Mouse (Mus musculus) lung, embryonic 16.5 days (tissue): ENCODE results near the gene Dvl2. TPM values are rescaled to one million over a fixed set of nuclear protein-coding genes. Genes with fewer than 3 reads are reported as not detected.

Experiments
- ATAC-seq: fragments of 200-750 bp; cut with Nextera tagmentation; 2 replicates; pipeline ENCODE4 v1.8.0; 2017; ENCODE audit warnings: low read depth, mild to moderate bottlenecking, moderate library complexity
- H3K27ac ChIP-seq: fragments of 300-500 bp; sonication (generic); 2 replicates; pipeline ENCODE4 v1.5.1; 2014; ENCODE audit warnings: mild to moderate bottlenecking, control low read depth, low read length
- H3K27me3 ChIP-seq: fragments of 300-500 bp; sonication (generic); 2 replicates; pipeline ENCODE4 v1.6.1; 2014; ENCODE audit warnings: low read depth, low read length, mixed read lengths; ENCODE audit not compliant: control insufficient read depth, insufficient read depth
- H3K36me3 ChIP-seq: fragments of 300-500 bp; sonication (generic); 2 replicates; pipeline ENCODE4 v1.6.1; 2014; ENCODE audit warnings: low read length; ENCODE audit not compliant: control insufficient read depth, insufficient read depth
- H3K4me1 ChIP-seq: fragments of 300-500 bp; sonication (generic); replicated peaks from 2 replicates; pipeline ENCODE4 v1.6.1; 2014; ENCODE audit warnings: low read length, mixed read lengths; ENCODE audit not compliant: control insufficient read depth, insufficient read depth
- H3K4me2 ChIP-seq: fragments of 300-500 bp; sonication (generic); 2 replicates; pipeline ENCODE4 v1.6.1; 2014; ENCODE audit warnings: low read depth, low read length, control low read depth
- H3K4me3 ChIP-seq: fragments of 300-500 bp; sonication (generic); 2 replicates; pipeline ENCODE4 v1.5.1; 2014; ENCODE audit warnings: mild to moderate bottlenecking, low read length, control low read depth
- H3K9ac ChIP-seq: fragments of 300-500 bp; sonication (generic); 2 replicates; pipeline ENCODE4 v1.6.1; 2014; ENCODE audit warnings: low read length, control low read depth
- H3K9me3 ChIP-seq: fragments of 300-500 bp; sonication (generic); 2 replicates; pipeline ENCODE4 v1.6.1; 2016; ENCODE audit warnings: low read length; ENCODE audit not compliant: control insufficient read depth
- WGBS: fragments of 180-500 bp; shearing (Covaris S2); extraction: QIAGEN DNeasy Blood & Tissue Kit; methylation state at CpG from one replicate; pipeline ENCODE4 v1.1.7; 2014; 5-methylcytosine and 5-hydroxymethylcytosine counted together
- polyA plus RNA-seq: library from polyadenylated mRNA; unstranded; fragments of >200 nt; fragmentation: Nextera tagmentation; extraction: Ambion mirVana; gene quantifications from 2 replicates; pipeline ENCODE4 v1.2.1, GENCODE M21; 2015

Gene Dvl2
- polyA plus RNA-seq, 1 experiment from 2014 or later: 30.7 TPM

DNA sequence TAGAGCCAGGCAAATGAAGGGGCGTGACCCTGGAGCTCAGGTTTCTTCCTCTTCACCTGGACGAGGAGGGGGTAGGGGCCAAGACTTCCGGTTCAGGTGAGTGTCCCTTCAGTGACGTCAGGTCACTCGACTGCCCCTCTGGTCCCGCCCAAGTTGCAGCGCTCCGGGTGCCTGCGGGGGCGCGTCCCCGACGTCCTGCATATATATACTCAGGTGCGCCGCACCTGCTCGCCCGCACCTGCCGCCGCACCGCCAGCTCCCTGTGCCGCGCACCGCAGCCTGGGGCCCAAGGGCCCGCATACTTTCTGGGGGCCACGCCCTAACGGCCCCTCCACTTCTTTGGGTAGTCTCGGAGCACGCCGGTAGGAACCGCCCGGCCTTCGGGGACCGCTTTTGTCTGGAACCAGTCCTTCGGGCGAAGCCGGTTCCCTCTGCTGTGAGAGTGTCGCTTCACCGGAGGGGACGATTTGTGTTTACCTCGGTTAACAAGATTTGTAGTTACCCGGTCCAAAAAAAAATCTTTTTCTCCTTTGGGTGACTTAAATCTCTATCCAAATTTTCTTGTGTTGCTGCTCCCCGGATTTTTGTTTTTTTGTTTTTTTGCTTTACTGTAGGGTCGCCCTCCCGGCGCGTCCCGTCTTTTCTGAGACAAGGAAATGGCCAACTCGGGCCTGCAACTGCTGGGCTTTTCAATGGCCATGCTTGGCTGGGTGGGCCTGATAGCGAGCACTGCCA, 35.0 kb upstream of the Dvl2 start:
- 2% methylated on average over 47 of the region's 49 CpGs for WGBS
- peak overlapping the region; percentile 73 for H3K9ac ChIP-seq
- peak overlapping the region; percentile 60 for H3K4me2 ChIP-seq
- peaks cover 8% of the 10 kb centered on the region for H3K4me1 ChIP-seq
- H3K27ac ChIP-seq: peak overlapping the region; percentile 87
- peaks cover 18% of the 10 kb centered on the region for H3K36me3 ChIP-seq
- ATAC-seq: peak; percentile 87
- no peaks in the 10 kb centered on the region for H3K9me3 ChIP-seq
- H3K27me3 ChIP-seq: peaks cover 37% of the 10 kb centered on the region
- H3K4me3 ChIP-seq: peak overlapping the region; percentile 60

DNA sequence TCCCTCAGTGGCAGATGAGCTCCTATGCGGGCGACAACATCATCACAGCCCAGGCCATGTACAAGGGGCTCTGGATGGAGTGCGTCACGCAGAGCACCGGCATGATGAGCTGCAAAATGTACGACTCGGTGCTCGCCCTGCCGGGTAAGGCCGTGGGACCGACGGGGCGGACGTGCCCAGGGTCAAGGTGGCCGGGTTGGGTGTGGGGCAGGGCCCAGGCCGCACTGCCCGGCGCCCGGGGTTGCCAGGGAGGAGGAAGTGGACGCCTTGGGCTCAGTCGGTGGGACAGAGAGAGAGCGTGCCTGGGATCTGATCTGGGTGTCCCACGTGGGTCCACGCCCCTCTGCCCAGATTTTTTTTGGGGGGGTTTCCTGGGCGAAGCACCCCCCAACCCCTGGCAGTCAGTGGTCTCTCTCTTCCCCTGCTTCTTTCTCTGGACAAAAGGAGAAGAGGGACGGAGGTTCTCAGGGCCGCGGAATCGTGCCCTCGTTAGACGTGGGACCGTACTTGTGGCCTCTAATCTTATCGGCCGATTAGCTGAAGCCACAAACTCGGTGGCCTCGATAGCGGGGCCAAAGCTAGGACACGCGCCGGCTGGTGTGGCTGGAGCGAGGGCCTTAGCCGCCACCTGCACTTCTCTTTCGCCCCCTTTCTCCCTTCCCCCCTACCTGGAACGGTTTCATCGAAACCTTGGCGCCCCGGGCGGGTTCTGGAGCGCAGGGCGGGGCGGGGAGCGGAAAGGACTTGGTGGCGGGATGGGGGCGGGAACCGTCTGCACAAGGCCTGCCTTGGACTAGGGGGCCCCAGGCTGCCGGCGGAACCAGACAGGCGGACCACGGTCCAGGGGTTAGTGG, 34.2 kb upstream of the Dvl2 start:
- Histone ChIP-seq H3K4me2 (peak overlapping the region; percentile 60), H3K36me3 (peaks cover 21% of the 10 kb centered on the region), H3K27ac (peak overlapping the region; percentile 86), H3K9ac (peak overlapping the region; percentile 73), H3K27me3 (peaks cover 37% of the 10 kb centered on the region), H3K4me3 (peak overlapping the region; percentile 60), H3K9me3 (no peaks in the 10 kb centered on the region), H3K4me1 (peaks cover 8% of the 10 kb centered on the region)
- under 1% methylated on average over 59 of the region's 59 CpGs for WGBS
- ATAC-seq: peak; percentile 66

DNA sequence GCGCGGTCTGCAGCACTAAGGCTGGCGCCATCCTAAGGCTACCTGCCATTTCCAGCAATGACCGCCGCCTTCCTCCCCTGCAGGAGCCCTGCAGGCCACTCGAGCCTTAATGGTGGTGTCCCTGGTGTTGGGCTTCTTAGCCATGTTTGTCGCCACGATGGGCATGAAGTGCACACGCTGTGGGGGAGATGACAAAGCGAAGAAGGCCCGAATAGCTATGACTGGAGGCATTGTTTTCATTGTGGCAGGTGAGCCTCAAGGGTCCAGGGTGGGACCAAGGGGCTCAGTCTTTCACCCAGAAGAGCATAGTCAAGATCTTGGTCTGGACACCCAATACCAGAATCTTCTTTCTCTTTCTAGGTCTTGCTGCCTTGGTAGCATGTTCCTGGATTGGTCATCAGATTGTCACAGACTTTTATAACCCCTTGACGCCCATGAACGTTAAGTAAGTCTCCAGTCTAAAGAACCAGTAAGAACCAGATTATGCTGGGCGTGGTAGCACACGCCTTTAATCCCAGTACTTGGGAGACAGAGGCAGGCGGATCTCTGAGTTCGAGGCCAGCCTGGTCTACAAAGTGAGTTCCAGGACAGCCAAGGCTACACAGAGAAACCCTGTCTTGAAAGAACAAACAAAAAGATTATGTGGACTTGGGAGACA, 33.4 kb upstream of the Dvl2 start:
- H3K4me1 ChIP-seq: peaks cover 8% of the 10 kb centered on the region
- H3K4me2 ChIP-seq: peak overlapping the region; percentile 60
- 33% methylated on average over 17 of the region's 17 CpGs for WGBS
- H3K36me3 ChIP-seq: peaks cover 21% of the 10 kb centered on the region
- no peaks in the 10 kb centered on the region for H3K9me3 ChIP-seq
- H3K27ac ChIP-seq: peak overlapping the region; percentile 86
- H3K27me3 ChIP-seq: peaks cover 37% of the 10 kb centered on the region
- ATAC-seq: no peak
- H3K4me3 ChIP-seq: peak overlapping the region; percentile 60
- peak overlapping the region; percentile 73 for H3K9ac ChIP-seq

DNA sequence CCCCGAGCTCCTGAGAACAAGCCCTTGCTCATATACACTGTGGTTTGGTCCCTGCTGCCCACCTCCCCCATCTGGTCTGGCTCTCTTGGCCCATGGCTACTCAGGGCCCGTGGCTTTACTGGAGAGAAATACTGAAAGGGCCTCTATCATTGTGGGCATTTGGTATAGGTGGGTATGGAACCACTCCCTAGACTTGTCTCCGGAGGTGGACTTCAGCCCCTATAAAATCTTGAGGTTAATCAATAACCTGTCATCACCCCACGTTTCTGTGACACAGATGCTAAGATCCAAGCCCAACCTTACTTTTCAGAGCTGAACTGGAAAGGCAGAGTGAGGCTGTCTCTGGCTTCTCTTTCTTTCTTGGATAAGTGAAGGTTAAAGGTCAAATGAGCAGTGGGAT, 31.6 kb upstream of the Dvl2 start:
- H3K4me1 ChIP-seq: peaks cover 8% of the 10 kb centered on the region
- no peak overlapping the region for H3K4me3 ChIP-seq
- peaks cover 34% of the 10 kb centered on the region for H3K27me3 ChIP-seq
- no peak overlapping the region for H3K9ac ChIP-seq
- no peaks in the 10 kb centered on the region for H3K9me3 ChIP-seq
- ATAC-seq: no peak
- H3K36me3 ChIP-seq: peaks cover 26% of the 10 kb centered on the region
- no peak overlapping the region for H3K27ac ChIP-seq
- WGBS: 64% methylated on average over 4 of the region's 4 CpGs
- H3K4me2 ChIP-seq: no peak overlapping the region

DNA sequence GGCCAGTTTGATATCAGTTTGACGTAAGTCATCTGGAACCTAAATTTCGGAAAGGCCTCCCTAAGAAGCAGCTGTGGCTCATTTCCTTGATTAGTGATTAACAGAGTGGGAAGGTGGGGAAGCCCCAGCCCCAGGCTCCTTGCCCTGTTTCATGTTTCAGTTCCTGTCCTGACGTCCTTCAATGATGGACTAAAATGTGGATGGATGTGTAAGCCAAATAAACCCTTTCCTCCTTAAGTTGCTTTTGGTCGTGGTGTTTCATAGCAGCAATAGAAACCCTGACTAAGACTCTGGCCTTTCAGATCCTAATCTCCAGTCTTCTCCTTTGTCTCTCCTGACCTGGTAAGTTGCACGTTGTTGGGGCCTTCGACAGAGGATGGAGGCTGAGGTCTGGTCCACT, 30.2 kb upstream of the Dvl2 start:
- H3K36me3 ChIP-seq: peaks cover 34% of the 10 kb centered on the region
- no peaks in the 10 kb centered on the region for H3K9me3 ChIP-seq
- H3K4me1 ChIP-seq: peaks cover 8% of the 10 kb centered on the region
- ATAC-seq: no peak
- WGBS: 78% methylated on average over 6 of the region's 6 CpGs
- H3K27ac ChIP-seq: no peak overlapping the region
- no peak overlapping the region for H3K9ac ChIP-seq
- H3K27me3 ChIP-seq: peaks cover 19% of the 10 kb centered on the region
- H3K4me3 ChIP-seq: no peak overlapping the region
- no peak overlapping the region for H3K4me2 ChIP-seq

DNA sequence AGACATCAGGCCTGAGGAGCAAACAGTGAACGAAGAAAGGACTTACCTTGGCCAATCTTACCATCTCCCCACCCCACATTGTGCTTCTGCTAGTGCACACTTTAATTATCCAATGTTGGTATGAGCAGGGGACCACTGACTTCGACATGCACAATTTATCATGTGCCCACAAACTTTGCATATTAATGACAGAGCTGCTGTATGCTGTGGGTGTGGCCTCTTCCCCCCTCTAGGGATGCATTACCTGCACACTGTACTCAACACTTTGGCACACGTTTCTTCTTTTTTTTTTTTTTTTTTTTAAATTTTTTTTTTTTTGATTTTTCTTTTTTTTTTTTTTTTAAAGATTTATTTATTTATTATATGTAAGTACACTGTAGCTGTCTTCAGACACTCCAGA, 29.6 kb upstream of the Dvl2 start:
- ATAC-seq: no peak
- Histone ChIP-seq H3K27me3 (peaks cover 14% of the 10 kb centered on the region), H3K9me3 (no peaks in the 10 kb centered on the region)

DNA sequence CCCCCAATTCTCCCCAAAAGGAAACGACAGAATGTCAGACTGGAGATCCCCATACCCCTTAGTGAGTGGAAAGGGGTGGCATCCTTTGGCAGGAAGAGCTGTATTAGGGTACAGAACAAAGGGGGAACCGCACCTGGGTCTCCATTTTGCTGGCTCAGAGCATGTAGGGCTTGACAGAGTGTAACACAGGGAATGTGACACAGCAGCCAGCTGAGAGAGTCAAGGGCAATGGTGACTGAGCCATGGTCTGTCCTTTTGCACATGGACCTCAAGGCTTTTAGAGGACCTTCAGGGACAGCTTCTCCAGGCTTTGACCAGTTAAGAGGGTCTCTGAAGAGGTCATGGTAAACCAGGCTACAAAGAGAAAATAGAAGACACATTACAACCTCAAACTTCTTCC, 25.5 kb upstream of the Dvl2 start:
- Histone ChIP-seq H3K4me1 (peaks cover 6% of the 10 kb centered on the region; the same call in 1 of the 2 replicates), H3K4me3 (no peak overlapping the region), H3K9me3 (no peaks in the 10 kb centered on the region), H3K27ac (no peak overlapping the region), H3K36me3 (peaks cover 21% of the 10 kb centered on the region), H3K27me3 (no peaks in the 10 kb centered on the region), H3K4me2 (no peak overlapping the region), H3K9ac (no peak overlapping the region)
- WGBS: 86% methylated on average over 2 of the region's 2 CpGs
- no peak for ATAC-seq

More for the DNA sequence above, 29.6 kb upstream of the Dvl2 start:
- H3K27ac ChIP-seq: no peak overlapping the region
- H3K9ac ChIP-seq: no peak overlapping the region
- H3K36me3 ChIP-seq: peaks cover 34% of the 10 kb centered on the region
- peaks cover 8% of the 10 kb centered on the region for H3K4me1 ChIP-seq
- 55% methylated on average over 3 of the region's 3 CpGs for WGBS
- H3K4me3 ChIP-seq: no peak overlapping the region
- H3K4me2 ChIP-seq: no peak overlapping the region

DNA sequence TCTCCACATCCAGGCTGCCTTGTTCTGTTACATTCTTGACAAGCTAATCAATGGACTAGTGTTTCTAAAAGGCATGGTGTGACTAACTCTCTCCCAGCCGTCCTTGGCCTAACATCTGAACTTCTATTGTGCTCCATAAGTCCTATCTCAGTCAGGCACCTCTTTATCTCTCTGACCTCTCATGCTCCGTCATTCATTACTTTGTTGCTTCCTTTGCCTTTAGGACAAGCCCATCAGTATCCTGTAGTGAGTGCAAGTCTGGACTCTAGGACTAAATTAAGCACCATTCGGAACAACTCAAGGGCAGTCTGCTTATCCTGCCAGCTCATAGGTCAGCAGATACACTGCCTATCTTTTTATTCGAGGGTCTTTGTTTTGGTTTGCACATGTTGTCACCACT, 24.1 kb upstream of the Dvl2 start:
- H3K4me2 ChIP-seq: no peak overlapping the region
- peaks cover 13% of the 10 kb centered on the region for H3K36me3 ChIP-seq
- H3K4me3 ChIP-seq: no peak overlapping the region
- H3K27ac ChIP-seq: no peak overlapping the region
- no peak for ATAC-seq
- no peaks in the 10 kb centered on the region for H3K27me3 ChIP-seq
- no peaks in the 10 kb centered on the region for H3K9me3 ChIP-seq
- peaks cover 6% of the 10 kb centered on the region; the same call in 1 of the 2 replicates for H3K4me1 ChIP-seq
- H3K9ac ChIP-seq: no peak overlapping the region
- WGBS: 80% methylated on average over 4 of the region's 4 CpGs

DNA sequence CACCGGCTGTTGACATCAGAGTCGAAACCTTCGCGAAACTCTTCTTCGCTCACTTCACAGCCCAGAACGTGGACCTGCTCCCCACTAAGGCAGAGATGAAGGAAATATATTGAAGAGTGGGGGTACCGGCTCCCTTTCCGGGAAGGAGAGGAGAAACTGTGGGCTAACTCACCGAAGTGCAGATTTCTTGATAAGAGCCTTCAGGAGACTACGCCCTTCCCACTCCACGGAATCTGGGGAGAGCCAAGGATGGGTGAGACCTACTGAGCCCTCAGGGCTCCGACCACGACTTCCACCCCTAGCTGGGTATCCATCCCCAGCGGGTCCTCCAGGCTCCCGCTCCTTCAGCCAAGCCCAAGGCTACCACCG, 20.6 kb upstream of the Dvl2 start:
- H3K4me1 ChIP-seq: peaks cover 26% of the 10 kb centered on the region
- H3K36me3 ChIP-seq: peaks cover 9% of the 10 kb centered on the region

More for the DNA sequence above, 20.6 kb upstream of the Dvl2 start:
- peak overlapping the region; percentile 83 for H3K4me2 ChIP-seq
- no peaks in the 10 kb centered on the region for H3K27me3 ChIP-seq
- H3K27ac ChIP-seq: peak overlapping the region; percentile 99
- no peak for ATAC-seq
- WGBS: 3% methylated on average over 16 of the region's 16 CpGs
- peak overlapping the region; percentile 98 for H3K4me3 ChIP-seq
- no peaks in the 10 kb centered on the region for H3K9me3 ChIP-seq
- H3K9ac ChIP-seq: peak overlapping the region; percentile 100
